Mouse (Mus musculus): ENCODE results near the gene Med19.

GRCm38 (mm10) chr2:84731206-84731605, 53.0 kb downstream of the Med19 start:
- TF ChIP-seq CTCF (IDR thresholded peaks at IDR 0.05; ENCODE audit: control insufficient read depth, insufficient read depth, low read length) (no peak), POLR2A (IDR thresholded peaks at IDR 0.05; ENCODE audit: borderline replicate concordance, control insufficient read depth, low read depth, low read length) (no peak)
